Mouse (Mus musculus) sigmoid colon, adult 10 weeks (tissue): ENCODE measurements around the gene Pxdn. TPM values are rescaled to one million over a fixed set of nuclear protein-coding genes. Genes with fewer than 3 reads are reported as not detected.

Source experiments
- polyA plus RNA-seq: library from polyadenylated mRNA; stranded (reverse); fragments of 350-450 nt; fragmentation: Illumina TruSeq; extraction: RNeasy Lipid Tissue Mini Kit (QIAGEN cat#74804); gene quantifications from one replicate; pipeline ENCODE4 v1.2.3, GENCODE M21; 2014; ENCODE audit warnings: low read depth, low replicate concordance

Gene Pxdn
- 13.8 TPM for polyA plus RNA-seq

DNA sequence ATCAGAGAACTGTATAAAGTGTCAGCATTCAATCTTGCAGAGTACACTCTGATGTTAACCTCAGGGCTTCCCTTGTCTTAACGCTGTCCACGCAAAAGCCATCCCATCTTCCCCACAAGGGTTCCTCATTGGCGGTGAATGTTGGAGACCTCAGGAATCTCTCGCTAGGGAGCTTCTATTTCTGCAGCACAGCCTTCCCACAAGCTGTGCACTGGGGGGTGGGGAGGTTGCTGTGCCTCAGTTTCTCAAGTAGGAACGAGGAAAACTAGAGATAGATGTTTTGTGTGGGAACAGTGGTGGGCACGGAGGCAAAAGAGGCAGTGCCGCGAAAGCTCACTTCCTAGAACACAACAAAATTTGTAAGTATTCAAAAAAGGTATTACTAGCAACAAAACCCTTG is at the start of gene Pxdn:
Gene Pxdn (plus strand): TSS at position 301 of the 400 bp plus-strand sequence.

Other genes with a start within 250 kb of the Pxdn start
- not detected for gene Tpo, start 195.0 kb downstream of the Pxdn start, polyA plus RNA-seq